Mouse (Mus musculus): ENCODE measurements around the gene Gata3. TPM values are rescaled to one million over a fixed set of nuclear protein-coding genes. Genes with fewer than 3 reads are reported as not detected.

The Gata3 gene
- polyA plus RNA-seq, 1 experiment from 2014 or later: 12.1 TPM

DNA sequence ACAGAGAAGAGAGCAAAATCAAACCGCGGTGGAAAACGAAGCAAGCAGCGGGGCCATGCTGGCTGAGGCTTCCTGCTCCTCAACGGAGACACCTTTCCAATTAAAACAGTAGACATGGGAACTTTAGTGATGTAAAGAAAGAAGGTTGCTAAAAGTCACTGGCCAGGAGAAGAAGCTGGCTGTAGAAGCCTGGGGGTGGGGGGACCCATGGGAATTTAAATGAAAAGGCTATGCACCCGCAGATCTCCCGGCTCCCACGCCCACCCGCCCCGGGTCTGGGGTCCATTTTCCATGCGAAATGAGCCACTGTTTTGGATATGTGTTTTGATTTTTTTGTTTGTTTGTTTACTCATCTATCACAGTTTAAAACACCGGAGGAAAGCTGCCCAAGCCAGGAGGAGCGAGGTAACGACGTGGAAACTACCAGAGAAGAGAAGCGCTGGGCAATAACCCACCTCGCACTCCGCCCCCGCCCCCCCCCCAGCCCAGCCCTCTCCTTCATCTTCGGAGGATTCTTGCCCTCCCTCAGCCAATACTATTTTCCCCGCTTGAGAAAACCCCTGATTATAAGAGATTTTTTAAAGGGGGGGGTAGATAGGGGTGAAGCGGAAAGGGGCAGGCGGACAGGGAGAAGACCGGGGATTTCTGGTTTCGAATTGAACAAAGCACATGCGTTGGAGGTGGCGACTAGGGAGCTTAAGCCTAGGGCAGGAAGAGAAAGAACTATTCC, 5.9 kb downstream of the Gata3 start:
- under 1% methylated on average over 27 of the region's 27 CpGs for WGBS
- Histone ChIP-seq H3K4me2 (replicated peaks) (0 out of 2 replicates have a peak overlapping the region, but pooled peaks have one; percentile 56), H3K4me3 (no peak overlapping the region), H3K9ac (no peak overlapping the region), H3K36me3 (no peaks in the 10 kb centered on the region), H3K27me3 (replicated peaks) (peaks cover 99% of the 10 kb centered on the region), H3K27ac (no peak overlapping the region), H3K4me1 (peaks cover 25% of the 10 kb centered on the region), H3K9me3 (no peaks in the 10 kb centered on the region)
- no peak for ATAC-seq (ENCODE audit: low FRiP score, low read depth)

DNA sequence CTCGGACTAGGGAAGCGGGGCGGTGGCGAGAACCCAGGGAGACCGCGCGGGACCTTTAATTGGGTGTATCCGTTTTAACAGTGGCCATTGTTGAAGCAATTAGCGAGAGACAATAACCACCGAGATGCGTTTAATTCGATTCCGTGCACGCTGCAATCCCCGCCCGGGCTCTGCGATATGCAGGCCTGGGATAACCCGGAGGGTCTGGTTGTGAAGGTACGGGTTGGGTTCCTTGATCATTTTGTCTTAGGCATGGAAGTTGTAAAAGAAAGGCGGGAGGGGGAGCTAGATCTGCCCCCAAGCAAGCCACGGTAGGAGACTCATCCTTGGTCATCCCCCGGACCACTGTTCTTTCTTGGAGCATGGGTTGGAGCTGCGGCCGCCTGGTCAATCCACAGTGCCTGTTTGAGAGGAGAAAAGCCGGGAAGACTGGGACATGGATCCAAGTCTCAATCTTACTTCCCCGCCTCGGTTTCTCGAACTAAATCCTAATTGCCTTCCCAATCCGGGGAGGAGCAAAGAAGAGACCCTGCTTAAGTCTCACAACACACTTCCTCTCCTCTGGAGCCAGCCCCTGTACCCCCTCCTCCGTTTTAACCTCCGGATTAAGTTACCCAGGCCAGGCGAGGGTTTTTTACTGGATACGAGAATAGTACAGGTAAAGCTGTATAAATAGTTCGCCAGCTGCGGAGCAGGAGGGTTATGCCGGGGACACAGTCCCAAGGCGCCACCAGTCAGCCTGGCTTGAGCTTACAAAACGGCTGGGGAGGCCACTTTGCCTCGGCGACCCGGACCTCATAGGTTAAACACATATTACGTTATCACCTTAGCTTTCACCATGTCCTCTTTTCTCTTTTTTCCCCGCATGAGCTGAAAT, 6.7 kb downstream of the Gata3 start:
- under 1% methylated on average over 43 of the region's 43 CpGs for WGBS

DNA sequence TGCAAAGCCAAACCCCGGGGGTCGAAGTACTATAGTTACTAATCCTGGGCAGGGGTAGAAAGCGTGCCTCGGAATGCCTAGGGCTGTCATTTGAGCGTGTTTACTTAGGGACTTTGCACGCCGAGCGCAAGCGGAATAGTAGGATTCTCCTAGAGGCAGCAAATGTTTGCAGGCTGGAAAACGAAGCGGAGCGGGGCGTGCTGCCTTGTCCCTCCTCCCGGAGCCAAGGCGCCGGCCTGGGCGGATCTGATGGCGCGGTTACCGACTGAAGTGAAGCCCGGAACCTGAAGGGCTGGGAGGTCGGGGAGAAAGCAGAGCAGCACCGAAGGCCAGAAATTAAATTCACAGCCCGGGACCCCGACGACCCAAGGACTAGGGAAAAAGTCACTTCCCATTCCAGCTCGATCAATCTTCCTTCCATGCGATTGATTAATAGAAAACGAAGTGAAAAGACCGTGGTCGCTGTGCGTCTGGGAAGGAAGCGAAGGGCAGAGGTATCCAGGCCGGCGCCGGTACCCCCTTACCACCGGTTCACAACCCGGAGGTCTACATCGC, 7.4 kb downstream of the Gata3 start:
- H3K4me1 ChIP-seq: peaks cover 32% of the 10 kb centered on the region
- no peak overlapping the region for H3K27ac ChIP-seq
- WGBS: under 1% methylated on average over 39 of the region's 39 CpGs
- H3K27me3 ChIP-seq (replicated peaks): peaks cover 95% of the 10 kb centered on the region
- H3K36me3 ChIP-seq: no peaks in the 10 kb centered on the region
- ATAC-seq (ENCODE audit: low FRiP score, low read depth): no peak
- H3K4me2 ChIP-seq (replicated peaks): peak overlapping the region; percentile 56
- no peak overlapping the region for H3K9ac ChIP-seq
- H3K4me3 ChIP-seq: 0 out of 2 replicates have a peak overlapping the region, but pooled peaks have one; percentile 8
- no peaks in the 10 kb centered on the region for H3K9me3 ChIP-seq

More for the DNA sequence above, 6.7 kb downstream of the Gata3 start:
- Histone ChIP-seq H3K9ac (no peak overlapping the region), H3K9me3 (no peaks in the 10 kb centered on the region), H3K27ac (no peak overlapping the region), H3K4me2 (replicated peaks) (peak overlapping the region; percentile 56), H3K4me1 (peaks cover 31% of the 10 kb centered on the region), H3K27me3 (replicated peaks) (peaks cover 96% of the 10 kb centered on the region), H3K36me3 (no peaks in the 10 kb centered on the region), H3K4me3 (0 out of 2 replicates have a peak overlapping the region, but pooled peaks have one; percentile 3)
- no peak for ATAC-seq (ENCODE audit: low FRiP score, low read depth)

DNA sequence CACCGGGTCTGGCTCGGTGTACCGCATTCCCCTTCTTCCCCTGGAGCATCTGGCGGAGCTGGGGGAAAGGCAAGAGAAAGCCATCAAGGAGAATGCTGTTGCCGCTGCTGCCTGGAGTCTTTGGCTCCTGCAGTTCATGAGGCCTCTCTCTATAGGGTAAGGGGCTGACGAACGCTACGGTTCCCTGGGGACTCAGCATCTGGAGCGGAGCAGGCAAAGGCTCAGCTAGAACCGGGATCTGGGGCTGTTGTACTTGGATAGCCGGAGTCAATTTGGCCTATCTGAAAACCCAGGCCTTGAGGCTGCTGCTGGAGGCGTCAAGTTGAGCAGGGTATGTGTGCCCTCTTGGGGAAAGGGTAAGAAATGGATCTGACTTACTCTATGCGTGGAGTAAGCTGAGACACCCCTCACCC, 8.2 kb downstream of the Gata3 start:
- WGBS: under 1% methylated on average over 13 of the region's 13 CpGs
- Histone ChIP-seq H3K27ac (no peak overlapping the region), H3K9me3 (no peaks in the 10 kb centered on the region), H3K27me3 (replicated peaks) (peaks cover 95% of the 10 kb centered on the region), H3K4me1 (peaks cover 32% of the 10 kb centered on the region), H3K4me3 (peak overlapping the region; percentile 20), H3K36me3 (no peaks in the 10 kb centered on the region), H3K4me2 (replicated peaks) (peak overlapping the region; percentile 56), H3K9ac (0 out of 2 replicates have a peak overlapping the region, but pooled peaks have one; percentile 21)
- ATAC-seq (ENCODE audit: low FRiP score, low read depth): no peak

DNA sequence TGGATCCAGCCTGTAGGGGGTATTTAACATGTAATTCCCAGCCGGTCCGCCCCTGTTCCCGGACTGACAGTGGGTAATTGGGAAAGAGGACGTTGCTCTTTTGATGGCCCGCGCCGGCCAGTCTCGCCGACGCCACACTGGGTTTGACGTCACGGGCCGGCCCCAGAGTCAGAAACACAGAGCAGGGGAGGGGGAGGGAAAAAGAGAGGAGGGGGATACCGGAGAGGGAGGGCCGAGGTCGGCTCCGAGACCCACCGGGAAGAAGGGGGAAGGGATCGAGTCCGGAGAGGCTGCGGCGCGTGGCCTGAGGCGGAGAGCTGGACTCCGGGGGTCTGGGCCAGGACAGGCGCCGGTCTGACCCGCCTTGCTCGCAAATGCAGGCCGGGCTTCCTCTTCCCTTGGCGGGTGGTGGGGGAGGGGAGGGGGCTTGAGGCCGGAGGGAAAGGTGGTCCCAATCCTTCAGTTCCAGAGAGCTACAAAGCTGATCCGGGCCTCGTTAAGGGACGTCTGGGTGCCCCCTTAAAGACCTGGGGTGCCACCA, 8.7 kb downstream of the Gata3 start, which contains the start of gene 4930412O13Rik:
4930412O13Rik (plus strand) TSS at position 202 of the 541 bp plus-strand sequence.
- no peak for ATAC-seq (ENCODE audit: low FRiP score, low read depth)
- Histone ChIP-seq H3K4me3 (peak within 1 kb of the TSS; percentile 20), H3K4me2 (replicated peaks) (peak within 1 kb of the TSS; percentile 78), H3K36me3 (no peaks in the 10 kb centered on the region), H3K4me1 (peaks cover 32% of the 10 kb centered on the region), H3K27me3 (replicated peaks) (peaks cover 94% of the 10 kb centered on the region), H3K27ac (no peak within 1 kb of the TSS), H3K9me3 (no peaks in the 10 kb centered on the region), H3K9ac (0 out of 2 replicates have a peak within 1 kb of the TSS, but pooled peaks have one; percentile 21)
- WGBS: under 1% methylated on average over 34 of the region's 35 CpGs

DNA sequence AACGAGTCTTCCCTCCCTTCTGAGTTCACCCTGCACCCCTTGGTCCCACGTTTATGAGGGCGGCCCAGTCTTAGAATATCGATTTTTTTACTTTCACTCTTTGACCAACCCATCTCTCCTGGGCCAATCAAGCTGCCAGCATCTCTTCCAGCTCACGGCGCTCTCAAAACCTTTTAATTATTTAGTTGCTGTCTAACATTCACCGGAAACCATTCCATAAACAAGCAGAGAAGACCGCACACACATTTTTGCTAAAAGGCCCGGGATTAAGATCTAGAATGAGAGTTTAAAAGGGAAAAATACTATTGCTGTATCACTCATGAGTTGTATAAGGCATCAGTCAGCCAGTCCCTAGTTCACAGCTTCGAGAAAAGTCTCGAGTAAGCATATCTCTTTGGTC, 9.6 kb downstream of the Gata3 start:
- no peak for ATAC-seq (ENCODE audit: low FRiP score, low read depth)
- no peak overlapping the region for H3K27ac ChIP-seq
- H3K4me2 ChIP-seq (replicated peaks): 0 out of 2 replicates have a peak overlapping the region, but pooled peaks have one; percentile 78
- WGBS: 2% methylated on average over 11 of the region's 11 CpGs
- H3K4me3 ChIP-seq: no peak overlapping the region
- no peaks in the 10 kb centered on the region for H3K9me3 ChIP-seq
- no peak overlapping the region for H3K9ac ChIP-seq
- H3K36me3 ChIP-seq: no peaks in the 10 kb centered on the region
- H3K27me3 ChIP-seq (replicated peaks): peaks cover 93% of the 10 kb centered on the region
- H3K4me1 ChIP-seq: peaks cover 32% of the 10 kb centered on the region

DNA sequence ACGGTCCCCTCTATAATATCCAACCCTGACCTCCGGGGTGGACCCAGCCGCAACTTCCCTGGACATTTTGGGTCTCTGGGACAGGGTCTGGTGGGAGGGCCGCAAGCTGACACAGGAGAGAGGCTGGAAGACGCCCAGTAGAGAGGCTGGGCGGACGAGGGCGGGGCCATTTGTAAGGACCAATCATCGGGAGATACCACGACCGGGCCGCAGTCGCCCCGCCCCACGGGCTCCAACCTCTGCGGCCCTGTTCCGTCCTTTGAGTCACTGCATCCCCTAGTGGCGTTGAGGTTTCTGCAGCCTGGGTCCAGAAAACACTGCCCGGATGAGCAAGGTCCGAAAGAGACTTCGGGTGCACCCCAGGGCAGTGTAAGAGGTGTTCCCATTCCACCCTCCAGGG, 10.3 kb downstream of the Gata3 start:
- Histone ChIP-seq H3K27ac (no peak overlapping the region), H3K9ac (no peak overlapping the region)

DNA sequence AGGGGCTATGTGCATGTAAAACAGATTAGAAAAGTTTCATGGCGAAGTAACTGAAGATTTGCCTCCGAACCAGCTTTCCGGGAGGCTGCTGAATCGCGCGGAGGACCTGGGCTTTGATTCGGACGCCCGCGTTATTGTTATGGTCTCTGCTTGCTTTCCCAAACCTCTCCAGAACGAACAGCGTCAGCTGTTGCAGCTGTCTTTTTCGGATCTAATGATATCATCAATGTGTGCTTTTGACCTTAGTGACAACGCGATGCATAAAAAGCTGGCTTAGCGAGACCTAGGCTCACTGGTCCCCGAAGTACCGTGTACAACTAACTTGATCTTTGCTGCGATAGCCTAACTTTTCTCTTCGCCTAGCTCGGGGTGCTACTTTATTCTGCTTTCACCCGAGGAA, 10.7 kb downstream of the Gata3 start:
- Histone ChIP-seq H3K27ac (no peak overlapping the region), H3K4me1 (peaks cover 32% of the 10 kb centered on the region), H3K9ac (no peak overlapping the region), H3K36me3 (no peaks in the 10 kb centered on the region), H3K4me3 (peak overlapping the region; percentile 37), H3K27me3 (replicated peaks) (peaks cover 93% of the 10 kb centered on the region), H3K4me2 (replicated peaks) (peak overlapping the region; percentile 78), H3K9me3 (no peaks in the 10 kb centered on the region)
- WGBS: under 1% methylated on average over 22 of the region's 22 CpGs
- peak; percentile 5 for ATAC-seq (ENCODE audit: low FRiP score, low read depth)

More for the DNA sequence above, 10.3 kb downstream of the Gata3 start:
- peak overlapping the region; percentile 37 for H3K4me3 ChIP-seq
- peak; percentile 94 for ATAC-seq (ENCODE audit: low FRiP score, low read depth)
- under 1% methylated on average over 21 of the region's 21 CpGs for WGBS
- H3K36me3 ChIP-seq: no peaks in the 10 kb centered on the region
- peaks cover 93% of the 10 kb centered on the region for H3K27me3 ChIP-seq (replicated peaks)
- no peaks in the 10 kb centered on the region for H3K9me3 ChIP-seq
- H3K4me2 ChIP-seq (replicated peaks): peak overlapping the region; percentile 78
- peaks cover 32% of the 10 kb centered on the region for H3K4me1 ChIP-seq

DNA sequence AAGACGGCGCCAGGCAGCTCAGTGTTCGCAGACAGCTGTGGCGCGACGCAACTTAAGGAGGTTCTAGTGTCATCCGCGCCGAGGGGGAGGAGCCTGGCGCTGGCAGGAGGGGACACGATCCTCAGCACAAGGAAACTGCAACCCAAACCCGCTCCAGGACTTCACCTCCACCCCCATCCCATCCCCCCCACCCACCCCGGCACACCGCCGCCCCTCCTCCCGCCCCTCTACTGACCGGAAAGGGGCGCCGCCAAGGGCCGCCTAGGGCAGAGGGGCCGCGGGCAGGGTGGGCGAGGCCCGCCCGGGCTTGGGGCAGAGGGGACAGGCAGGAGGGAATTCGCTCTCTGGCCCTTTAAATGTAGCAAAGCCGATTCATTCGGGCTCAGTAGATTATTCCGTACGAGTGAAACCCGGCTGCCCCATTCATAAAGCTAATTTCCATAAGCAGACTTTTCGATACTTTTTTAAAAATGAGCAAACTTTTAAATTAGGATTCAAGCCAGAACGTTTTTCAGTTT, 11.2 kb downstream of the Gata3 start:
- Histone ChIP-seq H3K27ac (no peak overlapping the region), H3K4me3 (peak overlapping the region; percentile 37), H3K9me3 (no peaks in the 10 kb centered on the region), H3K36me3 (no peaks in the 10 kb centered on the region), H3K4me1 (peaks cover 32% of the 10 kb centered on the region), H3K9ac (no peak overlapping the region), H3K4me2 (replicated peaks) (peak overlapping the region; percentile 78), H3K27me3 (replicated peaks) (peaks cover 94% of the 10 kb centered on the region)
- under 1% methylated on average over 33 of the region's 33 CpGs for WGBS
- ATAC-seq (ENCODE audit: low FRiP score, low read depth): peak; percentile 15; the same call in 1 of the 2 replicates

DNA sequence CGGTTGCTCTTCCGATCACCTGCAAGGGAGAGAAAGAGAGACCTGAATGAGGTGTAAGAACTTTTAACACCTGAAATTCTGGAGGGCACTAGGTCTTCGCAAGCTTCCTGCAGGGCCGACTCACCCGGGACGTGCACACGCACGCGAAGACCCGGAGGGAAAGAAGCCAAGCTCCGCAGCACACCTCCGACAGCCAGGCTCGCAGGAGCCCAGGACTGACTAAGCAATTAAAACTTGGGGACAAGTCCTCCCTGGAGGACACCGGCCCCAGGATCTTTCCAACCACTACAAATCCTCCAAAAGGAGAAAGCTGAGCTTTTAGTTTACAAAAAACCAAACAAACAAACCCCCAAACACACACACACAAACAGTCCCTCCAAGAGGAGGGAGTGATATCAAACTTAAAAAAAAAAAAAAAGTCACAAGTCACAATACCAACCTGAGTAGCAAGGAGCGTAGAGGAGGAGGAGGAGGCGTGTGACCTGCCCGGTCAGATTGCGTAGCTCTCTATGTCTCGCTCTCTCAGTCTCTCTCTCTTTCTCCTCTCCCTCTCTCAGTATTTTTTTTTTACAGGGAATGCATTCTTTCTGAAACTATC, 11.8 kb downstream of the Gata3 start:
- no peak overlapping the region for H3K27ac ChIP-seq
- no peaks in the 10 kb centered on the region for H3K9me3 ChIP-seq
- no peak for ATAC-seq (ENCODE audit: low FRiP score, low read depth)
- under 1% methylated on average over 19 of the region's 19 CpGs for WGBS
- no peak overlapping the region for H3K9ac ChIP-seq
- H3K4me2 ChIP-seq (replicated peaks): peak overlapping the region; percentile 78
- no peaks in the 10 kb centered on the region for H3K36me3 ChIP-seq
- peaks cover 31% of the 10 kb centered on the region for H3K4me1 ChIP-seq
- peak overlapping the region; percentile 37 for H3K4me3 ChIP-seq
- H3K27me3 ChIP-seq (replicated peaks): peaks cover 93% of the 10 kb centered on the region

DNA sequence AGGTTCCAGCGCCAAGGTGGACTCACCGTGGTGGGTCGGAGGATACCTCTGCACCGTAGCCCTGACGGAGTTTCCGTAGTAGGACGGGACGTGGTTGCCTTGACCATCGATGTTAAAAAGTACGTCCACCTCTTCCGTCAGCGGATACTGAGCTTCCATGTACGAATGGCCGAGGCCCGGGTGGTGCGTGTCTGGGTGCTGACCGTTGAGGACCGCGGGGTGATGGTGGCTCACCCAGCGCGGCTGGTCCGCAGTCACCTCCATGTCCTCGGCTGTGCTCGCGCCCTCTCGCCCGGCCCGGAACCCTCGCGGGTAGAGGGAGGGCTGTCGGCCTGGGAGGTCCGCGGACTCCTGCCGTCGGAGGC, 12.5 kb downstream of the Gata3 start:
- H3K27ac ChIP-seq: no peak overlapping the region
- no peaks in the 10 kb centered on the region for H3K9me3 ChIP-seq
- WGBS: under 1% methylated on average over 35 of the region's 35 CpGs
- H3K4me2 ChIP-seq (replicated peaks): peak overlapping the region; percentile 32
- ATAC-seq (ENCODE audit: low FRiP score, low read depth): no peak
- peaks cover 24% of the 10 kb centered on the region for H3K4me1 ChIP-seq
- H3K4me3 ChIP-seq: peak overlapping the region; percentile 7; the same call in 1 of the 2 replicates
- H3K36me3 ChIP-seq: no peaks in the 10 kb centered on the region
- no peak overlapping the region for H3K9ac ChIP-seq
- peaks cover 93% of the 10 kb centered on the region for H3K27me3 ChIP-seq (replicated peaks)
